Mouse (Mus musculus) heart, postnatal 0 days (tissue): Measurements from ENCODE around the gene Sspo. TPM values are rescaled to one million over a fixed set of nuclear protein-coding genes. Genes with fewer than 3 reads are reported as not detected.

Source experiments
- ATAC-seq: fragments of 200-750 bp; cut with Nextera tagmentation; 2 replicates; pipeline ENCODE4 v1.8.0; 2017; ENCODE audit warnings: low read depth, moderate number of reproducible peaks, moderate library complexity; ENCODE audit not compliant: insufficient read depth
- DNase-seq: peaks from one replicate; pipeline ENCODE4 v3.0.0-alpha.2; 2016; ENCODE audit warnings: low spot score
- H3K27ac ChIP-seq: fragments of 300-500 bp; sonication (generic); 2 replicates; pipeline ENCODE4 v1.5.1; 2014; ENCODE audit warnings: low read depth, mild to moderate bottlenecking
- H3K27me3 ChIP-seq: fragments of 300-500 bp; sonication (generic); 2 replicates; pipeline ENCODE4 v1.6.1; 2014; ENCODE audit warnings: low read length, mixed read lengths; ENCODE audit not compliant: control insufficient read depth, insufficient read depth
- H3K36me3 ChIP-seq: fragments of 300-500 bp; sonication (generic); replicated peaks from 2 replicates; pipeline ENCODE4 v1.6.1; 2014; ENCODE audit warnings: low read length, mixed read lengths; ENCODE audit not compliant: control insufficient read depth, insufficient read depth
- H3K4me1 ChIP-seq: fragments of 300-500 bp; sonication (generic); 2 replicates; pipeline ENCODE4 v1.6.1; 2014; ENCODE audit warnings: antibody characterized with exemption; ENCODE audit not compliant: control insufficient read depth, insufficient read depth
- H3K4me2 ChIP-seq: fragments of 300-500 bp; sonication (generic); 2 replicates; pipeline ENCODE4 v1.6.1; 2014; ENCODE audit warnings: low read depth, mild to moderate bottlenecking, low read length, moderate library complexity
- H3K4me3 ChIP-seq: fragments of 300-500 bp; sonication (generic); 2 replicates; pipeline ENCODE4 v1.5.1; 2014; ENCODE audit warnings: low read depth, low read length
- H3K9ac ChIP-seq: fragments of 300-500 bp; sonication (generic); replicated peaks from 2 replicates; pipeline ENCODE4 v1.6.1; 2014; ENCODE audit warnings: low read depth, low read length, mixed read lengths
- H3K9me3 ChIP-seq: fragments of 300-500 bp; sonication (generic); replicated peaks from 2 replicates; pipeline ENCODE4 v1.6.1; 2016; ENCODE audit warnings: low read length; ENCODE audit not compliant: control insufficient read depth
- CTCF ChIP-seq: IDR thresholded peaks from 2 replicates; pipeline ENCODE4 v1.5.1; 2016; ENCODE audit warnings: antibody characterized with exemption, control low read depth, low read depth
- EP300 ChIP-seq: IDR thresholded peaks from 2 replicates; pipeline ENCODE4 v1.6.1; 2016; ENCODE audit warnings: antibody characterized with exemption, low read depth
- WGBS: fragments of 180-500 bp; shearing (Covaris S2); extraction: QIAGEN DNeasy Blood & Tissue Kit; methylation state at CpG from one replicate; pipeline ENCODE4 v1.1.7; 2014; 5-methylcytosine and 5-hydroxymethylcytosine counted together
- polyA plus RNA-seq: library from polyadenylated mRNA; unstranded; fragments of >200 nt; fragmentation: Nextera tagmentation; extraction: Ambion mirVana; gene quantifications from 2 replicates; pipeline ENCODE4 v1.2.1, GENCODE M21; 2015
- total RNA-seq: library from RNA; depleted of rRNA; stranded (reverse); fragments of >200 nt; gene quantifications from 2 replicates; pipeline ENCODE4 v1.2.3, GENCODE M21; 2014; ENCODE audit warnings: low replicate concordance

The Sspo gene
- total and polyA plus RNA-seq, 2 experiments from 2014 or later, result 0.15 to 3.4 TPM

- Histone ChIP-seq H3K9me3 (no peaks in the 10 kb centered on the region), H3K9ac (no peak overlapping the region), H3K4me2 (no peak overlapping the region), H3K4me1 (peaks cover 15% of the 10 kb centered on the region; the same call in 1 of the 2 replicates), H3K36me3 (peaks cover 69% of the 10 kb centered on the region), H3K4me3 (no peak overlapping the region), H3K27ac (no peak overlapping the region), H3K27me3 (no peaks in the 10 kb centered on the region)
- TF ChIP-seq EP300 (no peak), CTCF (no peak)
- no peak for DNase-seq
- ATAC-seq, result no peak
- WGBS, result 89% methylated on average over 7 of the region's 7 CpGs
These were observed 32.4 kb upstream of the Sspo start for GRCm38 (mm10) chr6:48415636-48416035.

GRCm38 (mm10) chr6:48416486-48416885, 31.5 kb upstream of the Sspo start:
- Histone ChIP-seq H3K4me3 (no peak overlapping the region), H3K9me3 (no peaks in the 10 kb centered on the region), H3K36me3 (peaks cover 62% of the 10 kb centered on the region), H3K9ac (no peak overlapping the region), H3K4me2 (no peak overlapping the region), H3K27me3 (no peaks in the 10 kb centered on the region), H3K27ac (no peak overlapping the region), H3K4me1 (peaks cover 16% of the 10 kb centered on the region; the same call in 1 of the 2 replicates)
- ATAC-seq (no peak), DNase-seq (no peak)
- TF ChIP-seq EP300 (no peak), CTCF (no peak)
- 46% methylated on average over 2 of the region's 2 CpGs for WGBS

GRCm38 (mm10) chr6:48420647-48421046, 27.4 kb upstream of the Sspo start:
- no peak overlapping the region for H3K4me2 ChIP-seq
- H3K4me3 ChIP-seq, result no peak overlapping the region
- H3K27me3 ChIP-seq, result no peaks in the 10 kb centered on the region
- peaks cover 20% of the 10 kb centered on the region for H3K36me3 ChIP-seq
- no peaks in the 10 kb centered on the region for H3K9me3 ChIP-seq
- H3K4me1 ChIP-seq, result peaks cover 10% of the 10 kb centered on the region; the same call in 1 of the 2 replicates
- 6% methylated on average over 2 of the region's 2 CpGs for WGBS
- TF ChIP-seq CTCF (no peak), EP300 (no peak)
- H3K9ac ChIP-seq, result no peak overlapping the region
- ATAC-seq, result peak; percentile 33
- no peak overlapping the region for H3K27ac ChIP-seq
- no peak for DNase-seq

GRCm38 (mm10) chr6:48423336-48423735, 24.7 kb upstream of the Sspo start:
- no peaks in the 10 kb centered on the region for H3K9me3 ChIP-seq
- H3K27me3 ChIP-seq, result no peaks in the 10 kb centered on the region
- no peak overlapping the region for H3K27ac ChIP-seq
- H3K4me1 ChIP-seq, result peaks cover 10% of the 10 kb centered on the region; the same call in 1 of the 2 replicates
- H3K4me3 ChIP-seq, result no peak overlapping the region
- no peak for TF ChIP-seq CTCF
- no peak for TF ChIP-seq EP300
- no peak overlapping the region for H3K9ac ChIP-seq
- H3K36me3 ChIP-seq, result no peaks in the 10 kb centered on the region
- H3K4me2 ChIP-seq, result no peak overlapping the region
- no peak for ATAC-seq
- WGBS, result 70% methylated on average over 3 of the region's 3 CpGs
- no peak for DNase-seq

- no peak overlapping the region for H3K4me2 ChIP-seq
- no peaks in the 10 kb centered on the region for H3K9me3 ChIP-seq
- no peak for ATAC-seq
- peaks cover 7% of the 10 kb centered on the region; the same call in 1 of the 2 replicates for H3K4me1 ChIP-seq
- no peak for DNase-seq
- TF ChIP-seq EP300 (no peak), CTCF (no peak)
- H3K4me3 ChIP-seq, result no peak overlapping the region
- 62% methylated on average over 5 of the region's 5 CpGs for WGBS
- no peaks in the 10 kb centered on the region for H3K27me3 ChIP-seq
- no peak overlapping the region for H3K27ac ChIP-seq
- no peaks in the 10 kb centered on the region for H3K36me3 ChIP-seq
- H3K9ac ChIP-seq, result no peak overlapping the region
These were observed 24.0 kb upstream of the Sspo start for GRCm38 (mm10) chr6:48424074-48424473.

- TF ChIP-seq EP300, result no peak
- TF ChIP-seq CTCF, result no peak
- WGBS, result 65% methylated on average over 5 of the region's 5 CpGs
- no peak overlapping the region for H3K27ac ChIP-seq
These were observed 21.1 kb upstream of the Sspo start for GRCm38 (mm10) chr6:48426956-48427355.

More at GRCm38 (mm10) chr6:48426956-48427355, 21.1 kb upstream of the Sspo start:
- no peak overlapping the region for H3K4me2 ChIP-seq
- no peaks in the 10 kb centered on the region for H3K36me3 ChIP-seq
- no peak overlapping the region for H3K9ac ChIP-seq
- no peak for ATAC-seq
- H3K9me3 ChIP-seq, result no peaks in the 10 kb centered on the region
- no peak overlapping the region for H3K4me3 ChIP-seq
- DNase-seq, result no peak
- no peaks in the 10 kb centered on the region for H3K4me1 ChIP-seq
- H3K27me3 ChIP-seq, result no peaks in the 10 kb centered on the region
